Mouse (Mus musculus) olfactory bulb, adult 2 months (tissue): Measurements from ENCODE around the gene Pdk1. TPM values are rescaled to one million over a fixed set of nuclear protein-coding genes. Genes with fewer than 3 reads are reported as not detected.

Experiments
- H3K27ac ChIP-seq: fragments of 200-500 bp; 2 replicates; pipeline ENCODE4 v1.5.1; 2012; ENCODE audit warnings: low read depth, low read length; ENCODE audit not compliant: insufficient read depth
- H3K4me1 ChIP-seq: fragments of 200-500 bp; 2 replicates; pipeline ENCODE4 v1.6.1; 2012; ENCODE audit warnings: low read length; ENCODE audit not compliant: control insufficient read depth, insufficient read depth
- H3K4me3 ChIP-seq: fragments of 200-500 bp; 2 replicates; pipeline ENCODE4 v1.5.1; 2012; ENCODE audit warnings: mild to moderate bottlenecking, low read depth, low read length, moderate library complexity; ENCODE audit not compliant: insufficient read depth
- CTCF ChIP-seq: fragments of 200-500 bp; IDR thresholded peaks from 2 replicates; pipeline ENCODE4 v1.5.1; 2012; ENCODE audit warnings: low read depth, mild to moderate bottlenecking, low read length, moderate library complexity; ENCODE audit not compliant: insufficient read depth
- POLR2A ChIP-seq: fragments of 200-500 bp; IDR thresholded peaks from 2 replicates; pipeline ENCODE4 v1.6.1; 2012; ENCODE audit warnings: mild to moderate bottlenecking, low read depth, low read length, moderate library complexity; ENCODE audit not compliant: insufficient read depth
- WGBS: fragments of 180-500 bp; shearing (Covaris S2); methylation state at CpG from one replicate; pipeline ENCODE4 v1.1.7; 2018; 5-methylcytosine and 5-hydroxymethylcytosine counted together
- polyA plus RNA-seq: library from polyadenylated mRNA; stranded (reverse); fragments of >200 nt; gene quantifications from 2 replicates; pipeline ENCODE4 v1.2.4, GENCODE M21; 2012; ENCODE audit warnings: low replicate concordance; ENCODE audit not compliant: missing spikeins, insufficient read depth, insufficient read length

Gene Pdk1
- polyA plus RNA-seq, 1 experiment, result not detected

DNA sequence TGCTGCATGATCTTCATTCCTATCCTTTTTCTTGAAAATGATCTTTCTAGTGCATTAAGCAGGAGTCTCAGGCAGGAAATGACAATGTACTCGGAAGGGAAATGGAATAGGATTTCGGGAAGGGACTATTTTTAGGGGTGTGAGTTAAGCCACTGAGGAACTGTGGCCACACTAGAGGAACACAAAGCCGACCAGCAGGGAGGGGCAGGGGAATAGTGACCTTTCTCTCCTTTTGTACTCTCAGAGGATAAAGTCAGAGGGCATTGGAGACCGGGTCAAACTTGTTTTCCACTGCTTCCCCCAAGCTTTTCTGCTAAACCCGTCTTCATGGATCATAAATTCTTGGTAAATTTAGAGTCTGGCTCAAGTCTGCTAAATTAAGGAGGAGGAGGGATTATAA lies 5.5 kb upstream of the Pdk1 start:
- Histone ChIP-seq H3K4me1 (no peaks in the 10 kb centered on the region), H3K27ac (no peak overlapping the region), H3K4me3 (no peak overlapping the region)
- WGBS, result 37% methylated on average over 5 of the region's 5 CpGs
- TF ChIP-seq POLR2A (no peak), CTCF (no peak)

GRCm38 (mm10) chr2:71868256-71868655 lies 4.8 kb upstream of the Pdk1 start:
- peaks cover 3% of the 10 kb centered on the region; the same call in 1 of the 2 replicates for H3K4me1 ChIP-seq
- WGBS, result 97% methylated on average over 1 of the region's 1 CpGs
- no peak overlapping the region for H3K4me3 ChIP-seq
- TF ChIP-seq POLR2A (no peak), CTCF (no peak)
- H3K27ac ChIP-seq, result no peak overlapping the region

DNA sequence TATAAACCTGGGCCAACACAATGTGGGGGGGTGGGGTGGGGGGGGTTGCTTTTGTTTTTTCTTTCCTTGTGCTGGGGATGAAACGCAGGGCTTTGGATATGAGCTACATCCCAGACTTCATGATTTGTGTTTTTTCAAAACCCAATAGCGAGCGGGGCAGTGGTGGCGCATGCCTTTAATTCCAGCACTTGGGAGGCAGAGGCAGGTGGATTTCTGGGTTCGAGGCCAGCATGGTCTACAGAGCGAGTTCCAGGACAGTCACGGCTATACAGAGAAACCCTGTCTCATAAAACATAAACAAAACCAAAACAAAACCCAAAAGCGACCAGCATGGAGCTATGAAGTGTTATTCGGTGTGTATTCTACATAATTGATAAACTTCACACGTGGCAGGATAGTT lies 883 bp upstream of the Pdk1 start:
- TF ChIP-seq CTCF (no peak), POLR2A (no peak)
- H3K27ac ChIP-seq, result no peak overlapping the region
- no peak overlapping the region for H3K4me3 ChIP-seq
- peaks cover 11% of the 10 kb centered on the region for H3K4me1 ChIP-seq
- WGBS, result 82% methylated on average over 10 of the region's 10 CpGs

- Histone ChIP-seq H3K27ac (peak overlapping the region; percentile 73), H3K4me1 (peaks cover 11% of the 10 kb centered on the region), H3K4me3 (peak overlapping the region; percentile 69)
- no peak for TF ChIP-seq POLR2A
- no peak for TF ChIP-seq CTCF
- WGBS, result 4% methylated on average over 51 of the region's 51 CpGs
These were observed 674 bp downstream of the Pdk1 start for GRCm38 (mm10) chr2:71873474-71874322.

- peaks cover 11% of the 10 kb centered on the region for H3K4me1 ChIP-seq
- TF ChIP-seq POLR2A (no peak), CTCF (no peak)
- 78% methylated on average over 2 of the region's 2 CpGs for WGBS
- H3K4me3 ChIP-seq, result no peak overlapping the region
- no peak overlapping the region for H3K27ac ChIP-seq
These were observed 1.4 kb downstream of the Pdk1 start for GRCm38 (mm10) chr2:71874422-71874821.

DNA sequence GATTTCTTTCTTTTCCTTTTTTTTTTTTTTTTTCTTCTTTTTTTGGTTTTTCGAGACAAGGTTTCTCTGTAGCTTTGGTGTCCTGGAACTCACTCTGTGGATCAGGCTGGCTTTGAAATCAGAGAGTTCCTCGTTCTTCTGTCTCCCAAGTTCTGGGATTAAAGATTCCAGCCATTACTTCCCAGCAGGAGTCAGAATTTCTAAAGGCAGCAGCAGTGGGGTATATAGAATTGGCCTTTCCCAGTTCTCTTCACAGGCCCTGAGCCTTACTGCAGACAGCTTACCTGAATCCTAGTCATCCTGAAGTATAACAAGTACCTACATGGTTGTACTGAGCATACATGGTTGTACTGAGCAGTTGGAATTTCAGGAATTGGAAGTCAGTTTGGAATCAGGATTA lies 1.8 kb downstream of the Pdk1 start:
- TF ChIP-seq POLR2A, result no peak
- no peak for TF ChIP-seq CTCF
- Histone ChIP-seq H3K27ac (no peak overlapping the region), H3K4me1 (peaks cover 11% of the 10 kb centered on the region), H3K4me3 (no peak overlapping the region)
- 72% methylated on average over 2 of the region's 2 CpGs for WGBS

GRCm38 (mm10) chr2:71877865-71878264 lies 4.8 kb downstream of the Pdk1 start:
- 92% methylated on average over 4 of the region's 4 CpGs for WGBS
- Histone ChIP-seq H3K4me1 (peaks cover 11% of the 10 kb centered on the region), H3K4me3 (no peak overlapping the region), H3K27ac (no peak overlapping the region)
- TF ChIP-seq CTCF (no peak), POLR2A (no peak)

- Histone ChIP-seq H3K4me3 (no peak overlapping the region), H3K4me1 (peaks cover 11% of the 10 kb centered on the region), H3K27ac (no peak overlapping the region)
- WGBS, result 94% methylated on average over 2 of the region's 2 CpGs
- TF ChIP-seq CTCF (no peak), POLR2A (no peak)
These were observed 5.4 kb downstream of the Pdk1 start for GRCm38 (mm10) chr2:71878441-71878840.

- Histone ChIP-seq H3K4me3 (no peak overlapping the region), H3K4me1 (peaks cover 8% of the 10 kb centered on the region), H3K27ac (no peak overlapping the region)
- TF ChIP-seq POLR2A, result no peak
- TF ChIP-seq CTCF, result no peak
These were observed 5.9 kb downstream of the Pdk1 start for GRCm38 (mm10) chr2:71878943-71879342.
